Mouse (Mus musculus) neural tube, embryonic 10.5 days (tissue): ENCODE data around the gene Fbxo31.
"Not testable (repeated sequence)": the region's sequence is repeated elsewhere in the genome, so short reads cannot be mapped to it uniquely, and the experiment has no call there.

Experiments used
- DNase-seq: peaks from one replicate; pipeline ENCODE4 v3.0.0-alpha.2; 2017; ENCODE audit warnings: low spot score; ENCODE audit errors: extremely low spot score

The Fbxo31 gene

GRCm38 (mm10) chr8:121578676-121579451 is at the start of gene Fbxo31:
TSS of gene Fbxo31 (minus strand) at chr8:121578806.
- DNase-seq = peak; percentile 98

- no peak for DNase-seq
Observed at GRCm38 (mm10) chr8:121623043-121623442, 44.4 kb upstream of the Fbxo31 start.

GRCm38 (mm10) chr8:121621879-121622278 is 43.3 kb upstream of the Fbxo31 start:
- no peak for DNase-seq

DNA sequence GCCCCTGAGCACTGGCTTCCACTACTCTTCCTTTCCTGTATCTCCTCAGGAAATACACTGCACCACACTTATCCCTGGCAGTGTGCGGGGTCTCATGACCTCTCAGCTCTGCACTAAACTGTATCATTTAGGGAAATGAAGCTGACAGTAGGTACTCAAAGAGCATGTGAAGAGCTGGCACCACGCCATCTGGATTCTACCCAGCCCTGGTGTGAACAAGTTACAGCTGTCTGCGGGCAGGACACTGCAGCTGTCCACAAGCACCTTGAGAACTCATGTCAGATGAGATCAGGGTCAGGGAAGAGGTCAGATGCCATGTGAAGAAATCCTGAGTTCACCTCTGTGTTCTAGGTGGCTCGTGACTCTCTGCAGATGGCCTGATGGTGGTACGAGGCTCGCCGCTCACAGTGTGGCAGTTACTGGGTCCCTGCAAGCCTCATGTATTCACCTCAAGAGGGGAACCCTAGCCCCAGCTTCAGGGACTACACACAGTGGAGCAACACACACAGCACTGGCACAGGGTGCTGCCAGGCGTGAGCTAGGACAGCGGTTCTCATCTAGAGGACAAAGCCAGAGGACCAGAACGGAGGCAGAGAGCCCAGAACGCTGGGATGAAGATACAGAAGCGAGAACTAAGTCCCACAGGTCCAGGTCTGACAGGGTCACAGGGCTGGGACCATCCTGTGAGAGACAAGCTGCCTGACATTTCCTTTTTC is 42.4 kb upstream of the Fbxo31 start:
- no peak for DNase-seq

DNA sequence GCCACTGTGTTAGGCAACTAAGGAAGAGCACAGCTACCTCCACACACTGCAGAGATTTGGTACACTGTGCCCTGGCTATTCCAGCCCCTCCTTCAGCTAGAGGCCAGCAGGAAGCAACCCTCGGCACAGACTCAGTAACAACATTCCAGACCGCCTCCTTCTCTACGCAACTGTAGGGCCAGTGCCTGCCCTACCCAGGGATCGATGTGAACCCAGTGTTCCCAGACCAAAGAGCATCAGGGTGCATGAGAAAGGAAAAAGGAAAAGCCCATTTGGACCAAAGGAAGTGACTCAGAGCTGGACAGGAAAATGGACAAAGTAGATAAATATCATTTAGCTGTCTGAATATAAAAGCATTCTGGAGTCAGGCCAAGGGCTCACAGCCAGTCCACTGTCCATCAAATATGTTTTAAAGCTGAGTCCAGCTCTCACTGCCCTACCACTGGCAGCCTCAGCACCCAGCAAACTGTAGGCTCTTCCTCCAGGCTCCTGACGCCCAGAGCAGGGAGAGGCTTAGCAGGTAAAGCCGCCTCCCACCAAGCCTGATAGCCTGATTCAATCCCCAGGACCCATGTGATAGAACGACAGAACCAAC is 40.9 kb upstream of the Fbxo31 start:
- no peak for DNase-seq

GRCm38 (mm10) chr8:121613419-121613818 is 34.8 kb upstream of the Fbxo31 start:
- DNase-seq = no peak

DNA sequence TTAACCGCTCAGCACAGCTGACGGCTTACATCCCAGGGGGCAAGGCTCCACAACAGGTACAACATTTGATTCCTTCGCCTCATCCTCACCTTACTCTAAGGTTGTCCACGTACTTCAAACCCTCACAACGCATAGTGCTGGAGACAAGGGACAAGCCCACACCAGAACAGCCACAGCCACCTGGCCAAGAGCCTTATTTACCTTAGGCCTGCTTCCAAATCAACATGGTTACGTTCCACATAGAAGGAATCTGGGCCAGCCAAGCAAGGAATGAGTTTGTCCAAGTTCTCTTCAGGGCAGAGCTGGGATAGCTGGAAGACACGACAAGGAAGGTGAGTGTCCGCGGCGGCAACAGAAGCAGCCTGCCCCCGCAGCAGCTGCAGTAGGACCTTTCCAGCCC is 31.3 kb upstream of the Fbxo31 start:
- DNase-seq = no peak

- DNase-seq = no peak
Observed at GRCm38 (mm10) chr8:121609251-121609650, 30.6 kb upstream of the Fbxo31 start.

GRCm38 (mm10) chr8:121607661-121608060 is 29.1 kb upstream of the Fbxo31 start:
- no peak for DNase-seq

GRCm38 (mm10) chr8:121603801-121604200 is 25.2 kb upstream of the Fbxo31 start:
- DNase-seq = no peak

GRCm38 (mm10) chr8:121602860-121603259 is 24.3 kb upstream of the Fbxo31 start:
- DNase-seq = peak; percentile 52

GRCm38 (mm10) chr8:121602411-121602810 is 23.8 kb upstream of the Fbxo31 start:
- DNase-seq = no peak

GRCm38 (mm10) chr8:121599842-121600241 is 21.2 kb upstream of the Fbxo31 start:
- no peak for DNase-seq

- DNase-seq = peak; percentile 74
Observed at GRCm38 (mm10) chr8:121598892-121599291, 20.3 kb upstream of the Fbxo31 start.

DNA sequence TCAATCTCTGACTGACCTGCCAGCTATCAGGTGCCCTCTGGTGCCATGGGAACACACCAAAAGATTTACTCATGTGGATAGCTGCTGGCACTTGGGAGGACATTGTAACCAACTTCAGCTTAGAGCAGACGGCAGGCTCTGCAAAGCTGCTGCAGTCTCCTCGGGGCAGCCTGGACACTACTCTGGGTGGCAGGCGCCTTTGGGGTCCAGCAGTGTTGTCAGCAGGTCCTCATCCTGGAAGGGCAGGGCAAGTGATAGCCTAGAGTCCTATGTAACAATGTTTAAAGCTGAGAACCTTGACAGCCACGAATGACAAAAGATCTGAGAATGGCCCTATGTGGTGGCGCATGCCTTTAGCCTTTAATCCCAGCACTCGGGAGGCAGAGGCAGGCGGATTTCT is 19.6 kb upstream of the Fbxo31 start:
- no peak for DNase-seq

GRCm38 (mm10) chr8:121597492-121597891 is 18.9 kb upstream of the Fbxo31 start:
- DNase-seq = not testable (repeated sequence)

DNA sequence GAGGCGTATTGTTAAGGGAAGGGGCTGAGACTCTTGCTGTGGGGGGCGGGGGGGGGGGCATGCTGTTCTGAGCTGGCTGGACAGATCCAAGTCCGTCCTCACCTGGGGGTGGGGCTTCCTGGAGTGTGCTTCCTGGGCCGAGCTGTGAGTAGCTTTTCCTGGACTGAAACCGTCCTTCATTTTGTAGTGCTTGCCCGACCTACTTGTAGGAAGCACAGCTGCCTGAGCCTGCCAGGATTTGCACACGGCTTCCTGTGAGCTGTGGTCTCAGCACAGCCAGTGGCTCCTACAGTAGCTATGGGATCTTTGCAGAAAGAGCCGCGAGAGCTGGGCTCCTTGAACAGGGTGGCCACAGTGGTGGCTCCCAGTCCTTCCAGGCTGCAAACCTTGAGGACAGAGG is 15.4 kb upstream of the Fbxo31 start:
- no peak for DNase-seq

GRCm38 (mm10) chr8:121593293-121593692 is 14.7 kb upstream of the Fbxo31 start:
- DNase-seq = no peak

DNA sequence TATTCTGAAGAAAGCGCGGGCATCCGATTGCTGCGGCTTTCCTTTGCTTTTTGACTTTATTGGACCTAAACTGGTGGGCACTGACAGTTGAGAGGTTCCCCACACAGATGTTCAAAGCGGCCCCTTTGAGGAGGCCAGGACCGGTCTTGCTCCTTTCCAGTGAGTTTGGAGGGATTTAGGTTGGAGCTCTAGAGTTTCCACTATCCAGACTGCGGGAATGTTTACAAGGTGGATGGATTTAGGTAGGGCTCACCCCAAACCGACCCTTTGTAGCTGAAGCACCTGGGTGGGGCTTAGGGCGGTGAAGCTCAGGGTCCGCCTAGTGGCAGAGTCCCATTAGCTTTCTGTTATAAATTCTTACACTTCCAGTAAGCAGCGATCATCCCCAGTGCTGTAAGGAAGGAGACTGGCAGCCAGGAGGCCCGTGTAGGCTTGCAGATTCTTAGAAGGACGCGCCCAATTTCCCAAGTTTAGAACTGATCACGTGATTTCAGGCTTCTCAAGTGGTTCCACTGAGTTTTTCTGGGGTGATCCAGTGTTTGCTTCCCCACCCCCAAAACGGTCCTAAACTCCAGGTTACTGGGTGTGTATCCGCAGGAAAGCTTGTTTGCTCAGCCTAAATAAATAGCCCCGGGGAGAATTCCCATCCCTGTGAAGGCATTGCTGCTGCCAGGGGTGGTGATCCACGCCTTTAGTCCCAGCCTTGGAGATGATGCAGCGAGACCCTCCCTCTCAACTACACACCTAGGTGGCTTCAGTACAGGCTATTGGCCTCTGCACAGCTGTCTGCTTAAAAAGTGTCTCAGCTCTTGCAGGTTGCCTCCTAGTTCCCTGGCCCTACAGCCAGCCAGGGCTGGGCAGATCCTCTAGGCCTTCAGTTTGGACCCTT is 12.8 kb upstream of the Fbxo31 start:
- DNase-seq = peak; percentile 45

DNA sequence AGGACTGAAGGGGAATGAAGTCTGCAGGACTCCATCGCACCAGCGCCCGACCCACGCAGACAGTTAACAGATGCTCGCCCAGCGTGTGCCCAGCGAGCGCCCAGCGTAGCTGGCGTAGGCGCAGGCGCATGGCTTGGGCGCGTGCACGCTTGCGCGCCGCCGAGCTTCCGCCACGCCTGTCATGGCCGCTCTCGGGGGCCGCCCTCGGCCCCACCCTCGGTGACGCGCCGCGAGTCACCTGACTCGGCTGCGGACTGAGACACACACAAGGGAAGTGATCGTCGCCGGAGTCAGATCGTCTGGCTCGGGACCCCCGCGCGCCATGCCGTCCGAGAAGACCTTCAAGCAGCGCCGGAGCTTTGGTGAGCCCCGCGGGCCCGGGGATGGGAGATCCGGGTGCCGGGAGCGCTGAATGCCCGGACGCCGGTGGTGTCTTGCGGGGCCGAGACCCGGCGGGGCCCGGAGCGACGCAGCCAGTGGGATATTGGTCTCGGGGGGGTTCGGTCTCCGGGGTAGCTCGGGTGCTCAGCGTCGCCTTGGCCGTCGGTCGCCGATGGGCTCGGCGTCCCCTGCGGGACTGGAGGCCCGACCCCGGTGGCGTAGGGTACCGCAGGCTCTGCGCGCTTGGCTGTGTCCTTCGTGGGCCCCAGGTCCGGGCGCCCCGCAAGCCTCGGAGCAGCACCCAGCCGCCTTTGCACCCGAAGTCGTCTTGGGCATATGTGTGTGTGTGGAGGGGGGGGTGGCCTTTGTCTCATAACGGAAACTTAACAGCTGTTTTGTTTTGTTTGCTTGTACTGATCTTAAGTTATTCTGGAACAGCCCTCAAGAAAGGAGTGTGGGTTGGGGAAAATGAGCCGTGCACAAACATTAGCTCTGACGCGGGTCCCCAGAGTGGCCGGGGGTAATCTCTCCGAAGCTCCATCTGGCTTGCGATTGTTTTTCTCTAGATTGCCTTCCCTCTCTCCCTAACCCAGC is 11.9 kb upstream of the Fbxo31 start, which contains the start of gene Map1lc3b:
Gene Map1lc3b (plus strand): TSS at position 159 of the 975 bp plus-strand sequence.
- peak; percentile 96 for DNase-seq
